In the genomic region with DNA sequence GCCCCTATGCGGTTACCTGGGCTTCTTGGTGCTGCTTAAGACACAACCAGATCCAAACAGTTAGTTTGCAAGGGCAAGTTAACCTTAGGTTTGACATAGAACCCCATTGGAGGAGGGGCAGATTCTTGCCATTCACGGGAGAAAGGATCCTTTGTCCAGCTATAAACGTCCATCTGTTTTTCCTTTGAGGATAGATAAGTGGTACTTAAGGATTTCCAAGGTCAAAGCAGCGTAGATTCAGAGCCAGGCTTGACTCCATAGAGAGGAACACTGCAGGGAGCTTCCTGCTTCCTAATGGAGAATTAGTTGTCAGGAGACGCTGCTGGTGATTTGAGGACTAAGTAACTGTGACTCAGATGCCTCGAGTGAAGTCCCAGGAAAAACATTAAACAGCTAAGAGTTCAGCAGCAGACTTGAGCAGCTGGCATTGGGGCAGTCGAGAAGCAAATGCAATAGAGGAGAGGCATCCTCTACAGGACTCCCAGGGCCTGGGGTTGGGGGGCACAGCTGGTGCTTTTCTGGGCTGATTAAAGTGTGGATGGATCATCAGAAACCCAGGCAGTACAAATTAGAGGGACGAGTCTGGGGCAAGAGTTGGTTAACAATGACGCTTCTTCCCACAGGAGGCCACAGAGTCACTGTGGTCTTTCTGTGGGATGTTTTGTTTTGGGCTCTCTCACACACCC, we compare ENCODE assay signal across 23 mouse cellular contexts.
DNase-seq lines count a peak whose midpoint lies in the region; ATAC-seq lines count a peak whose summit lies in the region.
"Had no signal": no experiment of that assay in that cellular context is flagged by ENCODE, and none has a peak within 500 bp of the region (broad histone marks: within the 10 kb centered on the region; RNA-seq: fewer than 3 reads in every experiment).

No protein-coding gene starts in this region.

- no peak overlapping the region for H3K4me2 ChIP-seq in embryonic facial prominence, embryonic 11.5 days (ENCODE audit: low read depth, low read length)
- H3K4me2 ChIP-seq in neural tube, embryonic 11.5 days (ENCODE audit: low read depth): no peak overlapping the region
- H3K4me2 ChIP-seq: embryonic facial prominence, embryonic 13.5 days had no signal

- no peak overlapping the region for H3K4me3 ChIP-seq in embryonic facial prominence, embryonic 11.5 days (ENCODE audit: low read depth, low read length)
- H3K4me3 ChIP-seq in embryonic facial prominence, embryonic 10.5 days: no peak overlapping the region
- H3K4me3 ChIP-seq in neural tube, embryonic 11.5 days (ENCODE audit: low read depth, low read length): no peak overlapping the region
- H3K4me3 ChIP-seq: embryonic facial prominence, embryonic 13.5 days; heart, embryonic 10.5 days; left cerebral cortex, adult 2 months had no signal

- no peaks in the 10 kb centered on the region for H3K9me3 ChIP-seq in embryonic facial prominence, embryonic 11.5 days (replicated peaks; ENCODE audit: control insufficient read depth, low read length)
- no peaks in the 10 kb centered on the region for H3K9me3 ChIP-seq in embryonic facial prominence, embryonic 10.5 days
- no peaks in the 10 kb centered on the region for H3K9me3 ChIP-seq in neural tube, embryonic 11.5 days (ENCODE audit: control insufficient read depth, low read length)
- H3K9me3 ChIP-seq: embryonic facial prominence, embryonic 13.5 days; heart, embryonic 10.5 days had no signal

- peak; percentile 56; the same call in 1 of the 2 replicates for ATAC-seq in embryonic facial prominence, embryonic 11.5 days (replicated peaks; ENCODE audit: insufficient number of reproducible peaks, low FRiP score, low TSS enrichment, low read depth)
- ATAC-seq in neural tube, embryonic 11.5 days (ENCODE audit: insufficient read depth, low FRiP score, low TSS enrichment): no peak
- ATAC-seq: CD4-positive, CD25-positive, alpha-beta regulatory T cell, adult 4 months; forebrain, embryonic 16.5 days; midbrain, embryonic 16.5 days had no signal

- no peaks in the 10 kb centered on the region for H3K36me3 ChIP-seq in embryonic facial prominence, embryonic 11.5 days (replicated peaks; ENCODE audit: control insufficient read depth, insufficient read depth, low read depth, low read length)
- no peaks in the 10 kb centered on the region for H3K36me3 ChIP-seq in embryonic facial prominence, embryonic 10.5 days (replicated peaks)
- H3K36me3 ChIP-seq in neural tube, embryonic 11.5 days (ENCODE audit: control insufficient read depth, insufficient read depth, low read length): no peaks in the 10 kb centered on the region
- H3K36me3 ChIP-seq: embryonic facial prominence, embryonic 13.5 days; heart, embryonic 10.5 days had no signal

- no peak overlapping the region for H3K27ac ChIP-seq in embryonic facial prominence, embryonic 11.5 days (replicated peaks; ENCODE audit: low read depth, low read length)
- no peak overlapping the region; the same call in 1 of the 2 replicates for H3K27ac ChIP-seq in embryonic facial prominence, embryonic 10.5 days (replicated peaks)
- H3K27ac ChIP-seq in neural tube, embryonic 11.5 days (ENCODE audit: low read depth, low read length): no peak overlapping the region
- H3K27ac ChIP-seq: embryonic facial prominence, embryonic 13.5 days; heart, embryonic 10.5 days; left cerebral cortex, adult 2 months had no signal

- peak; percentile 18 for DNase-seq in embryonic facial prominence, embryonic 11.5 days (ENCODE audit: low spot score)
- no peak for DNase-seq in embryonic facial prominence, embryonic 10.5 days (ENCODE audit: low spot score)
- peak; percentile 25 for DNase-seq in neural tube, embryonic 11.5 days (ENCODE audit: low spot score)
- DNase-seq in neural tube, embryonic 10.5 days (ENCODE audit: extremely low spot score, low spot score): no peak
- DNase-seq in embryo, embryonic 11 days: peak; percentile 23
- DNase-seq in frontal cortex, postnatal 25 days (ENCODE audit: low spot score in 2 of 2): no peak
- DNase-seq in adrenal gland, postnatal 14 days: no peak
- DNase-seq: adrenal gland, postnatal 25 days; cerebellum, adult 18-20 months; cerebellum, postnatal 25 days; kidney, adult 9 months; kidney, postnatal 25 days; left cerebral cortex, postnatal 4 days; lung, adult 18-20 months; lung, postnatal 14 days; right cerebral cortex, adult 18-20 months; thymus, postnatal 25 days had no signal

- no peak overlapping the region for H3K9ac ChIP-seq in embryonic facial prominence, embryonic 11.5 days (replicated peaks; ENCODE audit: low read length)
- H3K9ac ChIP-seq in neural tube, embryonic 11.5 days (ENCODE audit: low read length): no peak overlapping the region
- H3K9ac ChIP-seq: embryonic facial prominence, embryonic 13.5 days had no signal

- H3K27me3 ChIP-seq in embryonic facial prominence, embryonic 11.5 days (ENCODE audit: control insufficient read depth, insufficient read depth, low read length): no peaks in the 10 kb centered on the region
- H3K27me3 ChIP-seq in embryonic facial prominence, embryonic 10.5 days (replicated peaks; ENCODE audit: low read depth, poor library complexity, severe bottlenecking): no peaks in the 10 kb centered on the region
- H3K27me3 ChIP-seq in neural tube, embryonic 11.5 days (ENCODE audit: control insufficient read depth, insufficient read depth, low read length): no peaks in the 10 kb centered on the region
- H3K27me3 ChIP-seq: embryonic facial prominence, embryonic 13.5 days had no signal

- WGBS in embryonic facial prominence, embryonic 11.5 days: 29% methylated on average over 9 of the region's 9 CpGs
- 29% methylated on average over 9 of the region's 9 CpGs for WGBS in embryonic facial prominence, embryonic 10.5 days
- 26% methylated on average over 9 of the region's 9 CpGs for WGBS in neural tube, embryonic 11.5 days

- H3K4me1 ChIP-seq in embryonic facial prominence, embryonic 11.5 days (ENCODE audit: control insufficient read depth, insufficient read depth, low read length): no peaks in the 10 kb centered on the region
- peaks cover 9% of the 10 kb centered on the region; the same call in 1 of the 2 replicates for H3K4me1 ChIP-seq in embryonic facial prominence, embryonic 10.5 days
- 0 out of 2 replicates have a peak, but pooled peaks cover 7% of the 10 kb centered on the region for H3K4me1 ChIP-seq in neural tube, embryonic 11.5 days (ENCODE audit: control insufficient read depth, insufficient read depth, low read length)
- H3K4me1 ChIP-seq: embryonic facial prominence, embryonic 13.5 days had no signal

Comparison
In these comparisons a context has a peak if more than half of its experiments do, and no peak if none do; other contexts are left out.
1. DNase-seq: peak in embryonic facial prominence, embryonic 11.5 days (single experiment), neural tube, embryonic 11.5 days (single experiment) and embryo, embryonic 11 days (single experiment); none in embryonic facial prominence, embryonic 10.5 days (single experiment), neural tube, embryonic 10.5 days (single experiment), frontal cortex, postnatal 25 days (0 of 2) and adrenal gland, postnatal 14 days (single experiment).